Mouse (Mus musculus) thymus, postnatal 36 days (tissue): Measurements from ENCODE around the gene Nrxn1.

Experiments
- DNase-seq, 2 experiments: peaks; one replicate each; pipeline ENCODE4 v3.0.0; 2022; ENCODE audit warnings: mixed read lengths in 2 of 2

Gene Nrxn1

DNA sequence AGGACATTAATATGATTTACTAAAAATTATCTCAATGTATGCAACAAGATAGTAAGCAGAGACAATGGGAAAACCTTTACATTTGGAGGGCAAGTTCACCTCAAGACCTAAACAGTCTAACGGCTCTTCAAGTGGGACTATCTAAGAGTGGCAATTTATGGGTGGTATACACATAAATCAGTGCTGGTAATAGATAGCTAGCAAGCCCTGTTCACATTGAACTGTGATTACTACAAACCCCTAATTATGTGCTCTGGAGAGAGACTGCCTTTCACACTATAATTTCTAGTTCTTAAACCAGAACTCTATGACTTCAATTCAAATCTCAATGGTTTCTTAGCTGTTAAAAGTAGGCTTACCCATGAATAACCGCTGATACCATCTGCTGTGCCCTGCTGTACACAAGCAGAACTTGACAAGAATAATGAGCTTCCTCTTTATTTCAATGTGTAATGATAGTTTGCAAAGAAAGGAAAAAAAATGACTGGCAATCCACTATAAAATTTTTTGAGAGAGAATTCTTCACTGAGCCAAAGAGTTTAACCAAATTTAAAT lies 453.8 kb downstream of the Nrxn1 start:
- DNase-seq: no peak

DNA sequence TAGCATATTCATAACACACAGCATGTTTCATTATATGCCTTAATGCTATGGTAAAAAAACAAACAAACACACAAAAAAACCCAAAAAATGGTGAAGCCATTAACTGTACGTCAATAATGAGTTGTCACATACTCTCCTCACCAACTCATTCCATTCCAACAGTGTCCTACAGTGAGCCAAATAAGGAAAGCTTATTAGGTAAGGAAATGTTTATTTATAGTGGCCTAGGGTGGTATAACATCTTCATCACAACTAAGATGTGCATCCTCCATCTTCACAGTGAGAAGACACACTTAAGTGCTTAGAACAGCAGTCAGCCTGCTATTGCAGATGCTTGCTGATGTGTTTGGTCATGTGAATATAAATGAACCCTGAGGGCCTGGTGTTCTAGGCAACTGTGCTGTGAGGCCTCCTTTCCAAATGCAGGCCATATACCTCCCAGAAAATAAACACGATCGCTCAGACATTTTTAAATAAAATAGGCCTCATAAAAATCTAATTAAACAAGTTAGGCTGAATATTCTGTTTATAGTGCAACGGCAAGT lies 454.6 kb downstream of the Nrxn1 start:
- DNase-seq: no peak

DNA sequence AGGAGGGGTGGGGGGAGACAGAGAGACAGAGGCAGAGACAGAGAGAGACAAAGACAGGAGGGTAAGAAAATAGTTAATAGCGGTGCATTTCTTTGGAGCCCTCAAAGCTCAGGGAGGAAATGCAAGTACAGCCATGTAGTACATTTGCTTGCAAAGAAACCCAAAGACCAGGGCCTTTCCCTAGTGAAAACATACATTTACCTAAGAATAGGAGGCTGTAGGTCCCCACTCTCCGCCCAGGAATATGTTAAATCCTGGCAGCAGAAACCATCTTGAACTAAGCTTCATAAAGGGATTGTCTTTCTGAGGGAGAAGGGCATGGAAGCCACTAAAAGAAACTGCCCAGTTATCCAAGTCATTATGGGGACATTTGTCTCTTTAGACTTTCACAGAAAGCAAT lies 461.5 kb downstream of the Nrxn1 start:
- no peak for DNase-seq

DNA sequence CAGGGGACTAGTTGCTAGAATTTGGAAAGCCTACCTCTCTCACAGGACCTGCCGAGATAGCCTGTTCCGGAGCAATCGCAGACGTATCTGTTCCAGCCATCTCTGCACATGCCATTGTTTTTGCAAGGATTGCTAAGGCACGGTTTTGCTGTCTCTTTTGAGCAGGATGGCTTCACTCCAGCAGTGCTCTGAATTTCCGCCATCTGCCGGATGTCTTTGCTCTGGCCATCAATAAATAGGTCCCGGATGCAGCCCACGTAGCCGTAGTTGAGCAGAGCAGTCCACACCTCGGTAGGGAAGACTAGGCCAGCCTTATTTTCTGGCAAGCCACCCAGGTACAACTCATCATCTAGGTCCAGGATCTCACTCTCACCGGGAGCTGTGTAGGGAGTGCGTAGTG lies 463.0 kb downstream of the Nrxn1 start:
- DNase-seq: no peak

DNA sequence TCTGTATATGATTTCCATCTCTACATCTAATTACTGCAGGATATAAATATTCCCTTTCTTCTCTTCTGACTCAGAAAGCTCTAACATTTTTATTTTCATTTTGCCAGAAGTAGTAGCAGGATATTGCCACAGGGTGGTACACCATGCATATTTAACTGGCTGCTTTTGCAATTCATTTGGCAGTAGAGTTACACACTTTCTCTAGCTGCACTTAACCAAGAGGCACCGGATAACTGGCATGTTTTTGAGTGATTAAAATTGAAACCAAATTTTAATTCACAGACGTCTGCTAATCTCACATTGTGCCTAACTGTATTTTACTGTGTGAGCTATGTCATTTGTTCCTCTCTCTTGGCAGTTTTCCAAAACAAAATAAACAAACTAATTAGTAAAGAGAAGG lies 464.4 kb downstream of the Nrxn1 start:
- no peak for DNase-seq

DNA sequence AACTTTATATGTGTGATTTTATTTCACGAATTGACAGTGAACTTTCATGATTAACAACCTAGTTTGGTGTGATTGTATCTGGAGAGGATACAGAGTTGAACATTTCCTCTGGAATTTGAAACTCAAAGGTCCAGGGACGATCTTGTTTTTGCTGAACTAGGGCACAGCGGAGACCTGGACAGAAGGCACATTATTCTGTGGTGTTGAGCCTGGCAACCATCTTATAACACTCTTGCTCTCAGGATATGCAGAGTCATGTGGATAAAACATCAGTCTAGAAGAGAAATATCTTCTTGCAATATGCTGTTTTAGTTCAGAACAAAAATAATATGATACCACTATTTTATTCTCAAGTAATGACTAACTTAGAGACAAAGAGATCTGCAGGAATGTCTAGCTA lies 464.9 kb downstream of the Nrxn1 start:
- no peak for DNase-seq

DNA sequence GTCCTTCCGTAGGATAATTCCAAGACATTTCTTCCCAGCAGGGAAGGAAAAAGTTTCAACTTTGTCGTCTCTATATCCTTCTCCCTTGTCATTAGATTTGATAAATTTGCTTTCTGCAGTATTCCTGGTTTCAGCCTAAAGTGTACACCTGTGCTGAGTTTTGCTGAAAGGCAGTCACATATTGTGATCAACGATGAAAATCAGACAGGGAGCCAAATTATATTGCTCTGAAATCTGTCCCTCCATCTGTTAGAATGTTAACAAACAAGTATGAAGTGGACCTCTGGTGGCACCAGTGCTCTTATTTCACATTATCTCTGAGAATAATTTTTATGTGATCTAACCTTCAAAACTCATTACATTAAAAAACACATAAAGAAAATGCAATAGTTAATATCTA lies 465.5 kb downstream of the Nrxn1 start:
- no peak for DNase-seq

DNA sequence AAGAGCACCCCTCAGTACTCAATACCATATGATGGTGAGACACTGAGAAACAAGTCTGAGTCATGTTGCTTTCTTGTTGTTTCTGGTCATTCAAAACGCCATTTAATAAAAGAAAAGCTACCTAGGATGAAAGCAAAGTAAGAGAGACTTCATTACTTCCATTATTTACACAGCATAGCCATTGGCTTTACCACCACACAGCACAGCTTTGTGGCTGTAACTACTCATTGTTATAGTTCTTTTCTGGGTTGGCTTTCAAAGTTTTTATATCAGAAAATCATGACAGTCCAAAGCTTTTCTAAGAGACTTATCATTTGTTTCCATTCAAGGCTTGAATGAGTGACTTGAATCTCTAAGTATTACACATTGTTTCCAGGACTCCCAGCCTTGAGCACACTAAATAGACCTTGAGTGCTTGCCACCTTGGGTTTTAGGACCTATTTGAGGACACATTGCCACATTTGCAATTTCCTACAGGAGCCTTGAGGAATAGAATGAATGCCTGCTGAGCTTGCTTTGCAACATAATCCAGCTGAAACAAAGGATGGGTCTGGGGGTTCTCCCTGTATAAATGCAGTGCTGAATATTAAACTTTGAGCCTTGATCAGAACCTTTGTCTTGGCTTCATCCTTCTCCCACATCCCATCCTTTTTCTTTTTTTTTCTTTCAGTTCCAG lies 468.1 kb downstream of the Nrxn1 start:
- no peak for DNase-seq

DNA sequence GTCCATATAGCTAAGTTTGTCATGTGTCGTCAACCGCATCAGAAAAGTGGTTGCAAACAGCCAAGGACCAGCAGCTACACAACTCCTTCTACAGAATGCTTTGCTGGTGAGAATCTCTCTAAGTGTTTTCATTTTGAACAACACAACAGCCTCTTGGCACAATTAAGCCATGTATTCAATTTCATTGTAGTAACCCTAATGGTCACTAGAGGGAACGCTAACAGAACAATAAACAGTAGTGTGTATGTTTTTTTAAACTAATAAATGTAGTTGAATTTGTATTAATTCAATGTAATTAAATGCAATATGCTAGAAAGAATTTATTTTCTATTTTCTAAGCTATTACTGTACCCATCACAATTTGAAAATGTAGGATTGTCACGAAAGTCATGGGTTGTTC lies 471.0 kb downstream of the Nrxn1 start:
- DNase-seq: no peak

DNA sequence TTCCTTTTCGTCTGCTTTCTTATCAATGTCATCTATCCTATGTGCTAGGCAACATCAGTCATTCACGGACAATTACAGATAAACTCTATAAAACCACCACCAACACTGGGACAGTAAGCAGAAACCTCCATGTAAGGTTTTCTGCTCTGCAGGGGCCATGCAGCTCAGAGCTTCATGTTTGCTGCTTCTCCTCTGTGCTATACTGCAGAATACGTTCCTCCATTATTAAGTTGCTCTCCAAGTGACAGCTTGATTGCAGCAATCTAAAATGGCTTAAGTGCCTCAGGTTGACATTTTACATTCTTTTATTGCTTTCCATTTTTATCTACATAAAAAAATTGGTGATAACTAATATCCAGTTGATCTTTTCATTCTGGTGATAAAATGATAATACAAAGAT lies 477.9 kb downstream of the Nrxn1 start:
- DNase-seq: no peak

DNA sequence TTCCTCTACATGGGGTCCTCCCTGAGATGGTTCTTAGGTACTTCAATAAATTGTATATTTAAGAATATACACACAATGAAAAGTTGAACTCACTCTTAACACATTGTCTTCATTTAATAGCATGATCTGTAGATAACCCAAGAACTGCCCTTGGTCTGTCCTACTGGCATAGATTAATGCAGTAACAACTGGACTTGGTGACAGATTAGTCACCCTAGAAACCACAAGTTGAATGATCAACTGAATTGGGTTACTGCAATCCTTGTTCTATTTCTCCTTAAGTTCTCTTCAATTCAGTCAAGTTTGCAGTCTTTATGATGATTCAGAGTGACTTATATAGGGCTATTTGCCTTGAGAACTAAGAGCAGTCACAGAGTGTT lies 485.5 kb downstream of the Nrxn1 start:
- DNase-seq: no peak

DNA sequence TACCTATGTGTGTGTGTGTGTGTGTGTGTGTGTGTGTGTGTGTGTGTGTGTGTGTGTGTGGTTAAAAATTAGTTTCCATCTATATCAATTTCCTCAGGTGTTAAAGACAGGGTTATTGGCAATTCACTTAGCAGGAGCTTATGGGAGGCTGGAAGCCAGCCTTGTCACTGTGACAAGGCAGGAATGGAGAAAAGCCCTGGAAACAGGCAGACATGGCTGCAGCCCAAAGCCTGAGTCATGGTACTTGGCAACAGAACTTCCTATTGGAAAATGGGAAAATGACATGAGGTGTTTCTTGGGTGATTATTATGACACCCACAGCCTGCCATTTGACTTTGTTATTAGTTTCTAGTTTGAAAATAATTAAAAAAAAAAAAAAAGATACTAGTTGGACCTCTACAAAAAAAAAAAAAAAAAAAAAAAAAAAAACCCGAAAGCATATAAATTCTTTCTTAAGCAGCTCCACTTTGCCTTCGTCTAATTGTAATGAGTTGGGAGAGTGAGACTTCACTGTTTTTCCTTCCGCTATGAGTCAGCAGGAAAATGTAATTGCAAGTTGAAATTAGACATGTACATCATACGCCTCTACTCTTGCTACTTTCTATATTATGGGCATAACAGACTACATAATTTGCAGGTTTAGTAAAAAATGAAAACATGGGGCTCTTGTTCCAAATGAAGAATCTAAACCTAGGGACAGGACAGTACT lies 486.0 kb downstream of the Nrxn1 start:
- no peak for DNase-seq

DNA sequence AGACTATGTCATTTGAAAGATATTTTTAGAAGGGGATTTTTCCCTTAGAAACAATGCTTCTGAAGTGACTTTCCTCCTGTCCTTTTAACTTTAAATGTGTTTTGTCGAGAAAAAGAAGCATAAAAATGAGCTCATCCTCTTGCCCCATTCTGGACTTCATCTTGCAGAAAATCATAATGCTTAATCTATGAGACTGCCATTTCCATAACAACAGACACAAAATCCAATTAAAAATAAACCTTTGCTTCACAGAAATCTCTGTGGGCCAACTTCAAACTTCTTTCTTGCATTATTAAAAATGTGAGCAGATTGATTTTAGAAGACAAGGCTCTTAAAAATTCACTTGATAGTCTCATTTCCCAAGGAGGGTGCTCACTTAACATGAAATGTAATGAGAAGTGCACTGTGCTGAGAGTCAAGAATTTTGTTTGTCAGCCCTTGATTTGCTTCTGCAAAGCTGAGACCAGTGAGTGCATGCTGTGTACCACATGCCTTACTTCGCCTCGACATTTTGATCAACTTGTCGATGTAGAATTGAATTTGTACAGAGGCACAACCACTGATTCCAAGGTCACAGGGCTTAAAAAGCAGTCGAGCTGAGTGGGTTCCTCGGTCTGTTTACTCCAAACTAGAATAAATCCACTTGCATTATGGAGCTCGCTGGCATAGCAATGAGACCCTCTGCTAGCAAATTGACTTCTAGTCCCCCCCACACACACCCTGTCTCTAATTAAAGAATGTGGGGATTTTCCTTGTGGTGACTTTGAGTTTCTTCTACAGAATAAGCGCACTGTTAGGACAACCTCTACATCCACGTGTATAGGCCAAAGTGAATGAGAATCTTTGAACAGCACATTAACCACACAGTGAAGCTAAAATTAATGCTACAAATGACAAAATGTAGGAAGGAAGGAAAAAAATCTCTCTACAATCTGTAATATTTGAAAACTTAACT lies 493.0 kb downstream of the Nrxn1 start:
- DNase-seq: no peak

DNA sequence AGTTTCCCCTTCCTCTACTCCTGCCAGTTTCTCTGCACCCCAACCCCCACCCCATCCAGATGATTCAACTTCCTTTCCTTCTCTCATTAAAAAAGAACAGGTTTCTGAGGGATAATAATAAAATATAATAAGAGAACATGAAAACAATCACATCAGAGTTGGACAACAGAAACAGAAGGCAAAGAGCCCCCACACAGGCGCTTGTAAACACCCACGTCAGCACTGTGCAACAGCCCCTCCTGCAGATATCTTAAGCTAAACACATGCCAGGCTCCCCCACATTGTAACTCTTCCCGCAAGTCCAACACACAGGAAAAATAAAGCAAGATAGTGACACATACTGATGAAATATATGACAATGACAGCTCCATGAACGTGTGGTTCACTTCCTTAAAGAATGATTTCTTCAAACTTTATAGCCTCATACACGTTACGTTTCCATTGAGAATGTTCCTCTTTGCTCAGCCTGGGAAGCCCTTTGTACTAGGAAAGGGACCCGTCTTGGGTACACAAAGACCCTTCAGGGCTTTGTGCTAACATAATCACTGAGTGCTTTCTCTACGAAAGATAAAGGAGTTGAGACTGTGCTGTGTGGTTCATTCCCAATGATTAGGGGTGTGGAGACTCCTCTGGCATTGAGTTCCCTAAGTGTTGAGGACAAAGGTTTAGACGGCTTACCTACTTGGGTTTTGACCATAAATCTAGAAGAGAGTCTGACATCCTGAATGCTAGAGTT lies 497.9 kb downstream of the Nrxn1 start:
- no peak for DNase-seq

DNA sequence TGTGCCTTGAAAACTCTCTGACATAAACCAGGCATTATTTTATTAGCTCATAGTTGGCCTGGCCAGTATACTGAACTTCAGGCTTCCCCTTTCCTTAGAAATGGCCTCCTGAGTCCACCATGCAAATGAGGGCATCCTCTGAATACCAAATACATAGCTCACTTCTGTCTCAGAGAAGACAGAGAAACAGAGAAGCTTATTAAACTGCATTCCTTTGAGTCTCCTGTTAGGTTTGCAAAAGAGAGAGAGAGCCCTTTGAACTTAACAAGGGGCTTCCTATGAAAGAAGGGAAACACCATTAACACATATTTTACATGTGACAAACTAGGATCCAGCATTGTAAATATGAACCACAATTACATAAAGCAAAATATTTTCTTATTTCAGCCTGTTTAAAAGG lies 506.0 kb downstream of the Nrxn1 start:
- no peak for DNase-seq

DNA sequence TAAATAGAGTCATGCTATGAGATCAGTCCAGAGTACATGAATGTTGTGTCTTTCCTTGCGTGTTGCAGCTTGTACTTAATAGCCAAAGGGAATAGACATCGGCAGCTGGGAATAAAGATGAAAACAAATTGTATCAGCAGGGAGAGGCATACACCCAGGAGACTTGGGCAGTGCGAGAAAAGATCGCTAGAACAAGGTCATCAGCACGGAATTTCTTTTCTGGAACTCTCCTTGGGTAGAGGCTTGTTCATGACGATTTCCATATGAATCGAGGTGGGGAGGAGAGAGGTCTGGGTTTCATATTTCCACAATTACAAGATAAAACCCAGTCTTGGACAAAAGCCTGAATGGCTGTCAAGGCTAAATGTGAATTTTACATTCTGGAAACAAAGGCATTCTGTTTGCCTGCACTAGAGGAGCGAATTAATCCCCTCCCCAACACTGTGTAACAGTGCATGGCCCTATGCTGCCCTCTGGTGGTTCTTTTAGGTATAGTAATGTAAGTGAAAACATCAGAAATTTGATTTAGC lies 508.1 kb downstream of the Nrxn1 start:
- DNase-seq: no peak

DNA sequence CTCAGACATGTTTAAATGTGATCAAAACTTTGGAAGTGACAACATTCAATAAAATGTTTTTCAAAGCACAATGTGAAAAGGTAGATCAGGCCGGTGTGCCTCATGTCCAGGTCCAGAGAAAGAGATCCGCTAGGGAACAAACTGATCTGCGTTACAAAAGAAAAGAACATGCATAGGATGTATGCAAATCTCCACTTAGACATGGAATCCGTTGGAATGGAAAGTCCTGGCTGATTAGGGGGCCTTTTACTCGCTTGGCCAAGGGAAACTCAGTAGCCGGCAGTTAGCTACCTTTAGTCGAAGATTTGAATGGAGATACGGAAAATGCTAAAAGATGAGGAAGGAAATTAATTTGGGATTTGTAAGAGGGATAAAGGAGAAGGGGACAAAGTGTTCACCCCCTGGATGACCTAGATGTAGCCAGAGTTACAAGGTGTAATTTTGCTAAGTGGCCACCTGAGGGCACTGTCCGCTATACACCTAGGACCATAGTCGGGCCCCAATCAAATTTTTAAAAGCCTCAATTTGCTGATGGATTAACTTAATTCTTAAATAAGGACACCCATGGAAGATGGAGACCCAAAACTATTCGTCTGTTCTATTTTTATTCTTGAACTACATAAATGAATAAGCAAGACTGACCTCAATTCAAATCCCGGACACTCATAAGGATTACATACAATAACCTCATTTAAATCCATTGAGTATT lies 508.9 kb downstream of the Nrxn1 start:
- DNase-seq: no peak

DNA sequence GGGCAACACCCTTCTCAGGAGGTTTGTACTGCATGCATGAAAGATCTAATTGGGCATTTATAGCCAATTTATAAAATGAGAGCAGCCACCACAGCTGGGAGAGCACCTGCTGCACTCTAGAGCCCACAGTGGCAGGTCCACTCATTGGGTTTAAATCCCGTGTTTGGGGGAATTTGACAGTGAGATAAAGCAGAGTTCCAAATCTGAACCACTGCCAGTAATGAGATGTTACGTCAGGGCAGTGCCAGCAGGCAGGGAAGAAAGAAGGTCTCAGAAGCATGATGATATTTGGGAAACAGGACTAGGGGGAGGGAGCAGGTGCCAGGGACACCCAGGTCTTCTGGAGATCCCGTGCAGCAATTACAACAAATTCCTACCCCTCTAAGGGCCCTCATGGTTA lies 509.7 kb downstream of the Nrxn1 start:
- no peak for DNase-seq

DNA sequence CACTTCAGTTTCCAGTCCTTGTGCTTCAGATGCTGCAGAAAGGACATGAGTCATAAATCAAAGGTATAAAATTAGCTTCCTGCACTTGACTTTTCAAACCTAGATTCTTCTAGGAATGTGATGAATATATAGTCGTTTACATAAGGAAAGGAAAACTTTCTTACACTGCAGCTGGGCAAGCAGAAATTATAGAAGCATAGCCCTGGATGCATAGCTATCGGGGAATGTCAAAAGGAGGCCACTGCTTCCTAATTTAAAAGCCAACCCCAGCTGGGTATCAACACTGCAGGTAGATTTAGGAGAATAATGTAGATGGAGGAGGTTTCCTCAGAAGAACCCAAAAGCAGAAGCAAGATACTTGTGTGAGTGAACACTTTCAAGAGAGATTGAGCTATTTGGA lies 523.0 kb downstream of the Nrxn1 start:
- DNase-seq: no peak

DNA sequence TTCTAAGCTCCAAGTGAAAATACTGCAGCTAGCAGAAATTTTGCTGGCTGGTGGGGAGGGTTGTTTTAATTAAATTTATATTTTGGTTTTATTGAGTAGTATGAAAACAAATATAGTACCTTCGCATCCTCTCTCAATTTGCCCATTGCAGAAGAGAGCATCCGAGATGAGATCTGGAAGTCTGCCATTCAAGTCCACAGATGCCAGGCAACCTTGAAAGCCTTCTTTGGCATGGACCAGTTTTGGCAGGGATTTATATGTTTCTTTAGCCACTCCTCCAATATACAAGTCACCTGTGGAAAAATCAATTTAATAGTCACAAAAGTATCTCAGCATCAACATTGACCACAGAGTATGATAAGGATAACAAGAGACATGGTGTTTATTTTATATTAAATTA lies 527.7 kb downstream of the Nrxn1 start:
- DNase-seq: no peak

DNA sequence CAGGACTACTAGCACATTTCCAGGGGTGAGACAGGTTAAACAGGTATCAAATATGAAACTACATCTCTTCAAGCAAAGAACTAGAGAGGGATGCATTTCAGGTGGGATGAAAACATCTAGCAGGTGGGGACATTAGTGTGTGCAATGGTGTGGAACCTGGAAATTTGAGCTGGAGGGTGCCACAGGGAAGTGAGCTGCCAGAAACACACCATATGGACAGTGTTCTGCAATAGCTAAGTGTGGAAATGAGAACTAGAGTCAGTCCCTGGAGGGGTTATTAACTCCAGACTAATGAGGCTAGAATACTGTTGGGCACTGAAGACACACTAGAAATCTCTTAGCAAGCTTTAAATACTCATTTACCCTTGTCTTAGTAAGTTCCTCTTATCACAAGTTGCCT lies 536.5 kb downstream of the Nrxn1 start:
- no peak for DNase-seq

DNA sequence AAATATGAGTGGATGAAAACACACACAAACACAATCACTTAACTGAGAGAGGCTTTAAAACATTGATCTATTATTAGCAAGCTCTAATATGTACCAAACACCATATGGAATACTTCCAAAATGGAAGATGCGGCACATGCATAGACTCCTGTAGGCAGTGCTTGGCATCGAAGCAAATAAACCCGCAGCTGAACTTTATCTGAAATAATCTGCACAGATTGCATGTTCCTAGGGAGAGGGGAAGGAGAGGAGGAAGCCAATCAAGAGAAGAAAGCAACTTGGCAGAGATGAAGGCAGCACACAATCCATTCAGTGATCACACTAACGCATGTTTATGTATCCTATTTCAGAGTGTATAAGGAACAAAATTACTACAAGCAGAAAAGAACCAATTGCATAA lies 542.5 kb downstream of the Nrxn1 start:
- no peak for DNase-seq
